Mouse (Mus musculus): ENCODE results near the gene Hist2h3b.
A peak's percentile ranks its signal among the peaks of the same experiment; 100 is the strongest.

DNA sequence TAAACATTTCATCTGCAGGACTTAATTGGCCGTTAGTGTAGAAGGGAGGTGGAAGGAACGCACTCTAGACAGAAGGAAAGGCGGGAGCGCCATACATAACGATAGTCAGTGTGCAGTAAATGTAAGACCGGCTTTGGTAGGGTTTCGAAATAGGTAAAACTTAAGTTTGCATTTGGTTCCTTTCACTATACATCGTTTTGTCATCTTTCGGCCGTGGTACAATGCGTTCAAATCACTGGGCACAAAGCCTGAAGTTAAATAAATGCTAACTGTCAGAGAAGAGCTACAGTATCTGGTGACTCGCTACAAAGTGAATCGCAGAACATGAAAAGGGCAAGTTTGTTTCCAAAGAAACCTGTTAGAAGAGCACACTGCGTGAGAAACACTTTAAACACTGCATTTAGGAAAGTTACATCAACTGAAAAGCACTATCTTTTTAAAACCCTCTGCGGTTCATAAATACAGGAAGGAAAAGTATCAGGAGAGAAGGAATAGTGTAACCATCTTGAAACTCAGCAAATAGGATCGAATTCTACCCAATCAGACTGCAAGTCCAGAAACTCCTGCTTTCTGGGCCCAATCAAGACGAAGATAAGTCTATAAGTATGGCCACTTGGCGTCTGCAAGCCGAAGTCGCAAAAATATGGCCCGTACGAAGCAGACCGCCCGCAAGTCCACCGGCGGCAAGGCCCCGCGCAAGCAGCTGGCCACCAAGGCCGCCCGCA is at the start of gene Hist2h3b:
- TF ChIP-seq CTCF (IDR thresholded peaks at IDR 0.05; ENCODE audit: borderline replicate concordance, control insufficient read depth, extremely low read depth, insufficient read depth, low read length, poor library complexity) (no peak), POLR2A (IDR thresholded peaks at IDR 0.05; ENCODE audit: control insufficient read depth, extremely low read depth, insufficient read depth, low read length, poor library complexity) (peak; percentile 95)

Measured in thymus, adult 2 months (tissue).